Mouse (Mus musculus) ES-Bruce4 (cell line): ENCODE data around the gene Ykt6.

ENCODE experiments used
- EP300 ChIP-seq: IDR thresholded peaks from 2 replicates; pipeline ENCODE4 v1.6.1; 2011; ENCODE audit warnings: low read depth, low read length; ENCODE audit not compliant: insufficient read depth
- POLR2A ChIP-seq: IDR thresholded peaks from one replicate; pipeline ENCODE4 v1.8.1; 2011; ENCODE audit warnings: low read length; ENCODE audit not compliant: insufficient read depth

DNA sequence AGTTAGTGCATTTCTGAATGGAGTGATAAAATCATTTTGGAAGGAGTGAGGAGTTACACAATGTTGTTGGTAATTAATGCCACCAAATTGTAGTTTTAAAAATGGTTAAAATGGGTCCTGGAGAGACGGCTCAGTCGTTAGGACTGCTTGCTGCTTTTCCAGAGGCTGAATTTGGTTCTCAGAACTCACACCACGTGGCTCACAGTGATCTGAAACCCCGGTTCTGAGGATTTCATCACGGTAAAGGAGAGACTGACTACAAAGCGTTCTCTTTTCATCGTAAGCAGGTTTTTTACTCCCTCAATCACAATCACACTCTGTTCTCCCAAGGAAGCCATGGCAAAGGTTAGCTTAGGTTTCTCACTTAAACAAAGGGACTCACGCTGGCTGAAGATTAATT, 30.8 kb upstream of the Ykt6 start:
- no peak for TF ChIP-seq POLR2A
- TF ChIP-seq EP300, result no peak
